Mouse (Mus musculus): ENCODE results near the gene Arrdc2.
A peak's percentile ranks its signal among the peaks of the same experiment; 100 is the strongest.

Arrdc2 gene

GRCm38 (mm10) chr8:70864712-70865221 lies 25.2 kb upstream of the Arrdc2 start:
- DNase-seq (ENCODE audit: low read depth, low spot score) = no peak

- no peak for DNase-seq (ENCODE audit: low read depth, low spot score)
Observed at GRCm38 (mm10) chr8:70863956-70864711, 24.6 kb upstream of the Arrdc2 start.

- no peak for DNase-seq (ENCODE audit: low read depth, low spot score)
Observed at GRCm38 (mm10) chr8:70862824-70863641, 23.5 kb upstream of the Arrdc2 start, which contains the start of gene Kcnn1. Gene Kcnn1, minus strand, starts transcription at chr8:70863258.

GRCm38 (mm10) chr8:70857516-70857915 lies 18.0 kb upstream of the Arrdc2 start:
- no peak for DNase-seq (ENCODE audit: low read depth, low spot score)

GRCm38 (mm10) chr8:70856541-70857197 lies 17.1 kb upstream of the Arrdc2 start:
- DNase-seq (ENCODE audit: low read depth, low spot score) = no peak

- DNase-seq (ENCODE audit: low read depth, low spot score) = no peak
Observed at GRCm38 (mm10) chr8:70856028-70856427, 16.5 kb upstream of the Arrdc2 start.

- DNase-seq (ENCODE audit: low read depth, low spot score) = no peak
Observed at GRCm38 (mm10) chr8:70853863-70854262, 14.3 kb upstream of the Arrdc2 start.

- no peak for DNase-seq (ENCODE audit: low read depth, low spot score)
Observed at GRCm38 (mm10) chr8:70852595-70853231, 13.2 kb upstream of the Arrdc2 start.

GRCm38 (mm10) chr8:70851837-70852236 lies 12.3 kb upstream of the Arrdc2 start:
- DNase-seq (ENCODE audit: low read depth, low spot score) = no peak

GRCm38 (mm10) chr8:70850947-70851346 lies 11.4 kb upstream of the Arrdc2 start:
- DNase-seq (ENCODE audit: low read depth, low spot score) = no peak

- DNase-seq (ENCODE audit: low read depth, low spot score) = no peak
Observed at GRCm38 (mm10) chr8:70850132-70850845, 10.8 kb upstream of the Arrdc2 start.

- DNase-seq (ENCODE audit: low read depth, low spot score) = no peak
Observed at GRCm38 (mm10) chr8:70849333-70849990, 9.9 kb upstream of the Arrdc2 start.

GRCm38 (mm10) chr8:70846371-70847154 lies 7.0 kb upstream of the Arrdc2 start:
- no peak for DNase-seq (ENCODE audit: low read depth, low spot score)

- no peak for DNase-seq (ENCODE audit: low read depth, low spot score)
Observed at GRCm38 (mm10) chr8:70845108-70845507, 5.6 kb upstream of the Arrdc2 start.

- DNase-seq (ENCODE audit: low read depth, low spot score) = peak; percentile 76
Observed at GRCm38 (mm10) chr8:70844523-70844922, 5.0 kb upstream of the Arrdc2 start.

GRCm38 (mm10) chr8:70843941-70844340 lies 4.4 kb upstream of the Arrdc2 start:
- no peak for DNase-seq (ENCODE audit: low read depth, low spot score)

- DNase-seq (ENCODE audit: low read depth, low spot score) = no peak
Observed at GRCm38 (mm10) chr8:70843214-70843773, 3.8 kb upstream of the Arrdc2 start.

- DNase-seq (ENCODE audit: low read depth, low spot score) = no peak
Observed at GRCm38 (mm10) chr8:70842484-70842883, 3.0 kb upstream of the Arrdc2 start.

Data from retina, postnatal 7 days (tissue).